Mouse (Mus musculus) megakaryocyte, adult 5-6 weeks (primary cell): ENCODE results near the gene Rere. TPM values are rescaled to one million over a fixed set of nuclear protein-coding genes. Genes with fewer than 3 reads are reported as not detected.

ENCODE experiments used
- ATAC-seq: 2 replicates; pipeline ENCODE4 v1.8.0; 2016; ENCODE audit warnings: mild to moderate bottlenecking, inconsistent platforms; ENCODE audit not compliant: poor library complexity, severe bottlenecking
- total RNA-seq, 2 experiments: library from RNA; stranded (forward) in 1 of 2; stranded (reverse) in 1 of 2; fragments of 153-499, 151-499 nt in 1 of 2; fragments of 221-1000, 200-1000 nt in 1 of 2; gene quantifications; 2 replicates each; pipeline versions ENCODE4 v1.2.3 to v1.2.4; 2015 to 2017

The Rere gene
- total RNA-seq, 2 experiments from 2014 or later = 16.3 to 65.8 TPM

GRCm38 (mm10) chr4:150414296-150414695, 132.8 kb downstream of the Rere start:
- no peak for ATAC-seq

GRCm38 (mm10) chr4:150414759-150415158, 133.3 kb downstream of the Rere start:
- no peak for ATAC-seq

DNA sequence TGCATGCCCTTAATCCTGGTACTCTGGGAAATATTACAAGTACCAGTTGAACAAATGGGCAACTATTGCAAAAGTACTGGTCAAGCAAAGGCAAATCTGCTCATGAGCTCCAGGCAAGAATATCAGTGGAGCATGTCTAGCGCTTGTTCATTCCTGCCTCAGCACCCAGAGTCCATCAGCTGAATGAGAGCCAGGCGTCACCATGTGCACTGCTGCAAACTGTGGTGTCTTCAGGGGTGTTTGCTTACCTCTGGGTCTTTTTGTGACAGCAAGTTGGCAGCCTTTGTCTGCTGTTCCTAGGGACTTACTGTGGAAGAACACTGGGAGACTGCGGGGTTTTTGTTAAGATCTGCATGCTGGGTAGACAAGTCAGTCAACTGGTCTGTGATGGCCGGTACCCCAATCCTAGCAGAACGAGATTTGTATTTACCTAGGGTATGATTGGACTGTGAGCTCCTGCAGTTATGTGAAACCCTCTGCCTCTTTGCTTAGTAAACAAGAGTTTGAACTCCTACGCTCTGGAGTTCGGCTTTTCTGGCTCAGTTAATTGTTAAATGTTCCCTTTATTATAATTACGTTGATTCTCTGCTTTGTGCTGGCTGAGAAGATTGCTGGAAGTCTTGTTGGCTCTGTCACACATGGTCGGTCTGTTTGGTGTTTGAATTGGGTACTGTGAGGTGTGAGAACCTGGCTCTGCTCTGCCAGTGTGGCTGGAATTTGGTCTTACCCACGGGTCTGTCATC, 134.0 kb downstream of the Rere start:
- ATAC-seq = no peak

DNA sequence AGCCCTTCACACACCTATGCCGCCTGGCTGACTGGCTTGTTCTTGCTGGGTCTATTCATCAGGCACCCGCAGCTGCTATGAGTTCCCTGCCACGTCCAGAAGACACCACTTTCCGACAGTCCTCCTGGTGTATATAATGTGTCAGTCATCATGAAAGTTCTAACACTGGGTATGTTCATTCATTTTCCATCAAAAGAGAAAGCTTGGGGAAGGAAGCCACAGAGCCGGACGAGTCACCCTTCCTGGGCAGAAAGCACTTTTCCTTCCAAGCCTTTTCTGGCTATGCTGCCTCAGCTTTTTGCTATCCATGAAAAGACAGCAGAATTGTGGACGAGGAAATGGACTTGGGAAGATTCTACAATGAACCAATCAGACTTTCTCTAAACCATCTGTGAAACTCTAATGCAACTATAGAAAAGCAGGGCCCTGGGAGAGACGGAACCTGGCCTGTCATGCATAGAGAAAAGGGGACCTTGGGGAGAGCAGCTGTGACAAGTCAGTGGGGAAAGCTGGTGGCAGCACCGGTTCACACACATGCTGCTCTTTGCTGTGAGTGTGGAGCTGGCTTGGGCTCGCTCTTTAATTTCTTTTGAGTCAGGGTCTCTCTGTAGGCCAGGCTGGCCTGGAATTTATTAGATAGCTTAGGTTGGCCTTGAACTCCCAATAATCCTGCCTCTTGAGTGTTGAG, 139.3 kb downstream of the Rere start:
- no peak for ATAC-seq

DNA sequence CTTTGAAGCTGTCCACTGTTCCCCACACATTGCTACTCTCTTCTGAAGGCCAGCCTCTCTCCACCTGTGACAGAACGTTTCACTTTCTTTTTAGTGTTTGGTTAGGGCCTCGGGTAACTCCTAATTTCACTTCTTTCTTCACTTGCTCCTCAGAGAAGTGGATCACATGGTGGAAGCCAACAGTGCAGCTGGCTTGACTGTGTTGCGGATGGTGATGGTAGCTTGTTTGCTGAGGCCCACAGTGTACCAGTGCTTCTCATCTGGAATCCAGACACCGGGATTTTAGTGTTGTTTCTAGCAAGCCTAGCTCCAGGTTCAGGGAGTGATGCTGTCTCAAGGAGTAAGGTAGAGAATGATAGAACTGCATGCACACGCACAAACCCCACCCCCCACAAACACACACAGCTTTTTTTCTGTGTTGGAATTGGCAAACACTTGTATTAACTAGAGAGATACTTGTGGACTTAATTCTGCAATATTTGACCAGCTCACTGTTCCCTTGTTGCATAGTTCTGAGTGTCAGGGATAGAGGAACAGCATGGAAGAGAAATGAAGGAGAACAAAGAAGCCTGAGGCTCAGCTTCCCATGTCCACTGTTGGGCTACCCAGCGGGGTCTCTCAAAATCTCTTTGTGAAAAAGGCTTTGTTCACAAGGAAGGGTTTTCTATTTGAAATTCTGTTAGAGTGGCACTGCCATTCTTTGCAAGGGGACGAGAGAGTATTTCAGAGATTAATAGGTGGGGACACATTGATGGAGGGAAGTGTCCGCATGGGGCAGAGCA, 144.8 kb downstream of the Rere start:
- peak; percentile 43; the same call in 1 of the 2 replicates for ATAC-seq

DNA sequence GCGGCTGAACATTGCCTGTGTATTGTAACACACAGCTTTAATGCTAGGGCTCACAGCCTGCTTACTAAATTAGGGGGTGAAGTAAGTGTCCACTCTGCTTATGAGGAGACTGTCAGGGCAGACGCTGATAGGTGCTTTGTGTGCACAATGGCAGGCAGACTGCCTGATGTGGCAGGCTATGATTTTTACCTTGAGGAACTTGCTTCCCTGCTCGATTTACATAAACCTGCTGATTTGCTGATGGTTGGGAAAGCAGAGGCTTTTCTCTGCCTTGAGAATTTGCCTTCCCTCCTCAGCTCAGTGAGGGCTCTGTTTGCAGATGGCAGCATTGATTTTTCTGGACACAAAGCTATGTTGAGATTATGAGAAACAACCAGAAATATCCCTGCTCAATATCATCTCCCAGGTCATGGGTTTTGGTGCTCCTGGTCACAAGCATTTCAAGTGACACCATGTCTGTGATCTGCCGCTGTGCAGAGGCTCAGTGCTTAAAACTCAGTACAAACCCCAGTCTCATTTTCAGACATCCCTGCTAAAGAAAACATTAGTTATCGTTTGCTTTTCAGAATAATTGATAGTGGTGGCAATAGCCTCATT, 145.5 kb downstream of the Rere start:
- no peak for ATAC-seq

DNA sequence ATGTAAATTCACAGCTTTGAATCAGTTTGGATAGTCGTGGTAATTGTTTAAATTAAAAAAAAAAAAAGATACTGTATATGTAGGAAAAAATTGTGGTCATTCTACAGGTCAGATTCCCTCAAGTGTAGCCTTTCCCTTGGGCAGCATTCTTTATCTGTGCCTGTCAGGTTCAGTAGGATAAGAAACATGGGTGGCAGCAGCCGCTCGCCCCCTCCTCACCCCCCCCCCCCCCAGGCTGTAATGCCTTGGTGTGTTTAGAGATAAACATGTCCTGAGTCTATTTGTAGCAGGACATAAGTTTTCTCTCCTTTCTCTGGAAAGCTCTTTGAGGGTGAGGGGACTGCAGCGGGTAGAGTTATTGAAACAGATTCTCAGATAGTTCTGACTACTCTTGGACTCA, 147.3 kb downstream of the Rere start:
- ATAC-seq = no peak

DNA sequence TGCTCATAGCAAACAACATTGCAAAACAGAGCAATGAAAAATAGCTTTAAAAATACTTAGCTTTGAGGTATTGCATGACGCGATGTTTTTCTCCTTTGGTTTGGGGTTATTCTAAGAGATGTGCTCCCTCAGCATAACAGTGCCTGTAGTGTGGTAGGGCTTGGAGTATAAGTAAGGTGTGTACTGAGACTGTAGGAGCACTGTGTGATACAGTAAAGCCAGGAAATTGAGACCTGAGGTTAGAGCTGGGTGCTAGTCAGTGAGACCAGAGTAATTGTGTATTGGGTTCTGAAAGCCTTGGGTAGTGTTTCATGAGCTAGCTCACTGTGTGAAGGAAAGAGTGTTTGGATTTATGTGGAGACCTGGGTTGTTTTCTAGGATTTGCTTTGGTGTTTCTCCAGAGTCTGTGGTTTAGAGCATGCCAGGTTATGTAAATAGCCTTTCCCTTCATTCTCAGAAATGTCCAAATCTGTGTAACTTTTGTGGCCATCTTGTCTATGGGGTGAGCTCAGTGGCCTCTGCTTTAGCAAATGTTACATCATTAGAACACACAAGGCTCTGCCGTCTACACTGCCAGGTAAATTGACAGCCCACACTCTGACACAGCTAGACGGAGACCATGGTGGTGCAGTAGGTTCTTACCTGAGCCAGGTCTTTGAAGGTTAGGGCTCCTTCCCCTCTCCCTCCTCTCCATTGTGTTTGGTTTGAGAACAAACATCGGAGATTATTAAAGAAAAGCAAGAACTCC, 152.6 kb downstream of the Rere start:
- ATAC-seq = no peak

- ATAC-seq = no peak
Observed at GRCm38 (mm10) chr4:150435590-150435989, 154.1 kb downstream of the Rere start.

GRCm38 (mm10) chr4:150438621-150439020, 157.2 kb downstream of the Rere start:
- ATAC-seq = peak; percentile 60

DNA sequence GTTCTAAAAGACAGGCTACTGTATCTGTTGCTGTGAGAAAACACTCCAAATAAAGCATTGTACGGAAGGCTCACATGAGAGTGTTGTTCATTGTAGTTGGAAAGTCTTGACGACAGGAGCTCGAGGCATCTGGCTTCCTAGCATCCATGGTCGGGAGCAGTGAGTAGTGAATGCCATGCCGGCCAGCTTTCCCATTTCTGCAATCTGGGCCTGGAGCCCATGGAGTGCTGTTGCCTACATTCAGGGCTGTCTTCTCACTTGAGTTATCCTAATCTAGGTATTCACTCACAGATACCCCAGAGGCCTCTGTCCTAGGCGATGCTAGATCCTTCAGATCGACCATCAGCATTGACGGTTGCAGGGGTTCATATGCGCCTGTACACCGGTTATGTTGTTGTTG, 160.5 kb downstream of the Rere start:
- ATAC-seq = no peak

DNA sequence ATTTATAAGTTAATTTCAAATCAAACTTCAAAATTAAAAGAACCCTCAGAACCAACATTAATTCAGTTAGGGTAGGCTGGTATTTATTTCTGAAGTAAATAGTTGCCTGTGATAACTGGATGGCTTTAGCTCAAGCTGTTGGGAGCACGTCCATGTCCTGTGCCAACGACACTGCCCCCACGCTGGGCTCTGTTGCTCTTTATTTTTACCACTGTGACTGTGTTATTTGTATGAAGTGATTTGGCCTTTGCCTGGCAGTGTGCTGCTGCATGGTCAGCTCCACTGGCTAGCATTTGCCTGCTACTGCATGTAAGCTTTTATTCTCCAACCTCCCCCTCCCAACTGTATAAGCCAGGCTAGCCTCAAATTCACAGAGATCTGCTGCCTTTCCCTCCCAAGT, 162.6 kb downstream of the Rere start:
- ATAC-seq = no peak

GRCm38 (mm10) chr4:150446617-150447016, 165.2 kb downstream of the Rere start:
- ATAC-seq = no peak

DNA sequence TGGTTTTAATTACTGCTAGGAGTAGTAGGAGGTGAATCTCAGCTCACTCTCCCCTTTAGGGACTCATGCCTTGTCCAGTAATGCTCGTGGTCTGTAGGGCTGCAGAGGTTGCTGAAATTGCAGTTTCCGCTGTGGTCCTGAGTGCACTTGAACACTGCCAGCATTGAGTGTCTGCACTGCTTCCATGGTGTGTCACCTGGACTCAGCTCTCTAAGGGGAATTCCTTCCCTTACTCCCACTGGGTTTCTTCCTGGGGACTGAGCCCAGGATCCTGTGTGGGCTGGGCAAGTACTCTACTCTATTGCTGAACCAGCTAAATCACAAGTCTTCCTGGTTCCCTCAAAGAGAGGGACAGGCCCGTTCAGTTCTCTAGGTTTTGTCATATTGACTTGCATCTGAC, 166.1 kb downstream of the Rere start:
- no peak for ATAC-seq

GRCm38 (mm10) chr4:150448433-150448832, 167.0 kb downstream of the Rere start:
- no peak for ATAC-seq

- peak; percentile 68 for ATAC-seq
Observed at GRCm38 (mm10) chr4:150450081-150450691, 168.7 kb downstream of the Rere start.

- no peak for ATAC-seq
Observed at GRCm38 (mm10) chr4:150452155-150452847, 170.9 kb downstream of the Rere start.

GRCm38 (mm10) chr4:150454571-150455306, 173.3 kb downstream of the Rere start:
- ATAC-seq = no peak

DNA sequence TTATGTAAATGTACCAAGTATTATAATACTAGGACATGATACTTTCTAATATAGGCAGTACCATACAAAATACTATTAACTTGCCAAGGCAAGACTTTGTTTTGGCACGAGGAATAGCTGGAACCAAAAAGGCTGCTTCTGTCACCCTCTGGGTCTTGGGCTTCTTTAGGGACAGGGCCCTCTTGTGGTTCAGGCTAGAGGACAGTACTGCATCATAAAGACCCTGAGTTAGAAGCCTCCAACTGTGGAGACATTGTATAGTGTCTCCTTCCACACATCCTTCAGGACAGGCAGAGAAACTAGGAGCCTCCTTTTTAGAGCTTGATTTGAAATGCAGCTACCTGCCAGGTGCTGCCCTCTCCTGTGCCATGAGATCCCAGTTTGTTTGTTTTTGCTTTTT, 174.3 kb downstream of the Rere start:
- no peak for ATAC-seq
